Mouse (Mus musculus) cerebellum, adult 2 months (tissue): ENCODE measurements around the gene Hist2h3c1. TPM values are rescaled to one million over a fixed set of nuclear protein-coding genes. Genes with fewer than 3 reads are reported as not detected.
A peak's percentile ranks its signal among the peaks of the same experiment; 100 is the strongest.
"Not testable (repeated sequence)": the region's sequence is repeated elsewhere in the genome, so short reads cannot be mapped to it uniquely, and the experiment has no call there.

Source experiments
- DNase-seq, 2 experiments: peaks; one replicate each; pipeline ENCODE4 v3.0.0; 2021
- H3K27ac ChIP-seq: fragments of 200-500 bp; 2 replicates; pipeline ENCODE4 v1.5.1; 2012; ENCODE audit warnings: low read length, control low read depth, inconsistent platforms; ENCODE audit not compliant: insufficient read depth
- H3K27me3 ChIP-seq: fragments of 200-500 bp; 2 replicates; pipeline ENCODE4 v1.6.1; 2012; ENCODE audit warnings: inconsistent platforms, mild to moderate bottlenecking, low read length, moderate library complexity; ENCODE audit not compliant: control insufficient read depth, insufficient read depth
- H3K4me1 ChIP-seq: fragments of 200-500 bp; 2 replicates; pipeline ENCODE4 v1.6.1; 2011; ENCODE audit warnings: low read length; ENCODE audit not compliant: control insufficient read depth, insufficient read depth
- H3K4me3 ChIP-seq: fragments of 200-500 bp; replicated peaks from 2 replicates; pipeline ENCODE3; 2011; ENCODE audit warnings: mild to moderate bottlenecking, low read depth, low read length, control low read depth; ENCODE audit not compliant: insufficient read depth
- CTCF ChIP-seq: fragments of 200-500 bp; IDR thresholded peaks from 2 replicates; pipeline ENCODE4 v1.5.1; 2011; ENCODE audit warnings: low read depth, mild to moderate bottlenecking, control low read depth, low read length, moderate library complexity, borderline replicate concordance; ENCODE audit not compliant: insufficient read depth
- POLR2A ChIP-seq: fragments of 200-500 bp; IDR thresholded peaks from 2 replicates; pipeline ENCODE4 v1.6.1; 2011; ENCODE audit warnings: low read length, control low read depth, borderline replicate concordance; ENCODE audit not compliant: insufficient read depth
- WGBS: fragments of 180-500 bp; shearing (Covaris S2); methylation state at CpG from one replicate; pipeline ENCODE4 v1.1.7; 2018; 5-methylcytosine and 5-hydroxymethylcytosine counted together
- polyA plus RNA-seq: library from polyadenylated mRNA; depleted of rRNA; stranded (reverse); fragments of >200 nt; gene quantifications from 2 replicates; pipeline ENCODE4 v1.2.3, GENCODE M21; 2012

Hist2h3c1 gene
- polyA plus RNA-seq, 1 experiment = not detected

GRCm38 (mm10) chr3:96269511-96270474 lies 23.3 kb downstream of the Hist2h3c1 start, which contains the start of gene Hist2h2bb:
Gene Hist2h2bb (plus strand): TSS chr3:96269752.
- H3K4me3 ChIP-seq = peak within 1 kb of the TSS; percentile 70
- no peak for TF ChIP-seq CTCF
- peak; percentile 100 for TF ChIP-seq POLR2A

GRCm38 (mm10) chr3:96273591-96274465 lies 27.3 kb downstream of the Hist2h3c1 start:
- H3K4me1 ChIP-seq = no peaks in the 10 kb centered on the region; the same call in 1 of the 2 replicates
- DNase-seq = no peak
- no peaks in the 10 kb centered on the region for H3K27me3 ChIP-seq
- WGBS = 90% methylated on average over 17 of the region's 17 CpGs
- TF ChIP-seq CTCF (no peak), POLR2A (no peak)
- no peak overlapping the region for H3K4me3 ChIP-seq
- no peak overlapping the region for H3K27ac ChIP-seq

More at GRCm38 (mm10) chr3:96269511-96270474, 23.3 kb downstream of the Hist2h3c1 start, which contains the start of gene Hist2h2bb:
- WGBS = under 1% methylated on average over 45 of the region's 45 CpGs
- H3K27ac ChIP-seq = peak within 1 kb of the TSS; percentile 93
- H3K4me1 ChIP-seq = peaks cover 4% of the 10 kb centered on the region; the same call in 1 of the 2 replicates
- peak; percentile 95 to 98 for DNase-seq
- H3K27me3 ChIP-seq = no peaks in the 10 kb centered on the region

- TF ChIP-seq CTCF (no peak), POLR2A (no peak)
- Histone ChIP-seq H3K4me3 (peak overlapping the region; percentile 82), H3K27ac (no peak overlapping the region), H3K4me1 (no peaks in the 10 kb centered on the region; the same call in 1 of the 2 replicates), H3K27me3 (no peaks in the 10 kb centered on the region)
- WGBS = 28% methylated on average over 8 of the region's 8 CpGs
- DNase-seq = peak in 1 of 2 experiments; percentile 43
These were observed 30.9 kb downstream of the Hist2h3c1 start for GRCm38 (mm10) chr3:96277428-96277799.

GRCm38 (mm10) chr3:96277800-96278624 lies 31.5 kb downstream of the Hist2h3c1 start:
- H3K27ac ChIP-seq = peak overlapping the region; percentile 13; the same call in 1 of the 2 replicates
- TF ChIP-seq CTCF = peak; percentile 82
- TF ChIP-seq POLR2A = no peak
- WGBS = under 1% methylated on average over 49 of the region's 49 CpGs
- DNase-seq = peak; percentile 87 to 90
- no peaks in the 10 kb centered on the region for H3K27me3 ChIP-seq
- peak overlapping the region; percentile 82 for H3K4me3 ChIP-seq
- no peaks in the 10 kb centered on the region; the same call in 1 of the 2 replicates for H3K4me1 ChIP-seq

GRCm38 (mm10) chr3:96280660-96281059 lies 34.2 kb downstream of the Hist2h3c1 start:
- 60% methylated on average over 6 of the region's 6 CpGs for WGBS
- H3K4me3 ChIP-seq = no peak overlapping the region
- no peak for DNase-seq
- no peak for TF ChIP-seq CTCF
- no peak for TF ChIP-seq POLR2A
- H3K27me3 ChIP-seq = peaks cover 3% of the 10 kb centered on the region; the same call in 1 of the 2 replicates
- H3K27ac ChIP-seq = no peak overlapping the region
- no peaks in the 10 kb centered on the region; the same call in 1 of the 2 replicates for H3K4me1 ChIP-seq

GRCm38 (mm10) chr3:96284457-96284856 lies 38.0 kb downstream of the Hist2h3c1 start:
- Histone ChIP-seq H3K4me1 (no peaks in the 10 kb centered on the region), H3K4me3 (no peak overlapping the region), H3K27ac (no peak overlapping the region), H3K27me3 (peaks cover 3% of the 10 kb centered on the region; the same call in 1 of the 2 replicates)
- WGBS = 24% methylated on average over 4 of the region's 4 CpGs
- TF ChIP-seq POLR2A = no peak
- no peak for TF ChIP-seq CTCF
- DNase-seq = no peak

GRCm38 (mm10) chr3:96287334-96287733 lies 40.8 kb downstream of the Hist2h3c1 start:
- not testable (repeated sequence) for H3K4me1 ChIP-seq, DNase-seq, H3K27ac ChIP-seq, H3K27me3 ChIP-seq, H3K4me3 ChIP-seq
- 88% methylated on average over 11 of the region's 11 CpGs for WGBS
- peak; percentile 58 for TF ChIP-seq CTCF
